Mouse (Mus musculus): ENCODE results near the gene Gabrr2. TPM values are rescaled to one million over a fixed set of nuclear protein-coding genes. Genes with fewer than 3 reads are reported as not detected.
A peak's percentile ranks its signal among the peaks of the same experiment; 100 is the strongest.

Gene Gabrr2
- polyA plus RNA-seq, 1 experiment from 2014 or later = not detected

GRCm38 (mm10) chr4:33066223-33066960 lies 3.6 kb downstream of the Gabrr2 start:
- Histone ChIP-seq H3K9me3 (ENCODE audit: control insufficient read depth, low read length) (no peaks in the 10 kb centered on the region), H3K36me3 (ENCODE audit: control insufficient read depth, insufficient read depth, low read length) (no peaks in the 10 kb centered on the region), H3K9ac (ENCODE audit: low read depth, low read length) (no peak overlapping the region), H3K27ac (ENCODE audit: low read depth, low read length) (no peak overlapping the region), H3K27me3 (replicated peaks; ENCODE audit: control insufficient read depth, insufficient read depth, low read length) (no peaks in the 10 kb centered on the region; the same call in 1 of the 2 replicates), H3K4me3 (ENCODE audit: low read depth, low read length) (no peak overlapping the region), H3K4me1 (replicated peaks; ENCODE audit: control insufficient read depth, insufficient read depth, low read length) (no peaks in the 10 kb centered on the region; the same call in 1 of the 2 replicates), H3K4me2 (peak overlapping the region; percentile 38; the same call in 1 of the 2 replicates)
- ATAC-seq (replicated peaks; ENCODE audit: low FRiP score) (no peak), DNase-seq (ENCODE audit: low spot score) (no peak)
- 49% methylated on average over 14 of the region's 14 CpGs for WGBS

DNA sequence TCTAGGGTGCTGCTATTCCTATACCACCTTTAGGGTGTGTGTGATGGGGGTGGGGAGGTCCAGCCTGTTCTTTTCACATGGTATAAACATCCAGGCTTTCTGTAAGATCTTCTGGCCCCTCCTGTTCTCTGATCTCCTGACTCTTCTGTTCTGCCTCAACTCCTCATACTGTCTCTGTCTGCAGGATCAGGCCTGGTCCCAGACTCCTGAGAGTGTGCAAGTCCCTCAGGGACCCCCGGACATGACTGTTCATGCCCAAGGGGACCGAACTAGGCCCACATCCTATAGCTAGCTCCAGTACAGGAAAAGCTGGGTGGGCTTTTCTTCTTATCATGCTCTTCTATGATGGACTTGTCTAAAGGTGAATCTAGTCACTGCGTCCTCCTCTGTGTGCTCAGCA lies 4.5 kb downstream of the Gabrr2 start:
- Histone ChIP-seq H3K9me3 (ENCODE audit: control insufficient read depth, low read length) (no peaks in the 10 kb centered on the region), H3K36me3 (ENCODE audit: control insufficient read depth, insufficient read depth, low read length) (no peaks in the 10 kb centered on the region), H3K4me3 (ENCODE audit: low read depth, low read length) (no peak overlapping the region), H3K4me1 (replicated peaks; ENCODE audit: control insufficient read depth, insufficient read depth, low read length) (peaks cover 3% of the 10 kb centered on the region), H3K4me2 (no peak overlapping the region), H3K27me3 (replicated peaks; ENCODE audit: control insufficient read depth, insufficient read depth, low read length) (no peaks in the 10 kb centered on the region; the same call in 1 of the 2 replicates), H3K9ac (ENCODE audit: low read depth, low read length) (no peak overlapping the region), H3K27ac (ENCODE audit: low read depth, low read length) (no peak overlapping the region)
- no peak for ATAC-seq (replicated peaks; ENCODE audit: low FRiP score)
- no peak for DNase-seq (ENCODE audit: low spot score)
- WGBS = 82% methylated on average over 3 of the region's 3 CpGs

GRCm38 (mm10) chr4:33067826-33068225 lies 5.0 kb downstream of the Gabrr2 start:
- 85% methylated on average over 6 of the region's 6 CpGs for WGBS
- Histone ChIP-seq H3K4me3 (ENCODE audit: low read depth, low read length) (no peak overlapping the region), H3K4me2 (no peak overlapping the region), H3K27ac (ENCODE audit: low read depth, low read length) (no peak overlapping the region), H3K36me3 (ENCODE audit: control insufficient read depth, insufficient read depth, low read length) (no peaks in the 10 kb centered on the region), H3K27me3 (replicated peaks; ENCODE audit: control insufficient read depth, insufficient read depth, low read length) (no peaks in the 10 kb centered on the region; the same call in 1 of the 2 replicates), H3K9me3 (ENCODE audit: control insufficient read depth, low read length) (no peaks in the 10 kb centered on the region), H3K9ac (ENCODE audit: low read depth, low read length) (no peak overlapping the region), H3K4me1 (replicated peaks; ENCODE audit: control insufficient read depth, insufficient read depth, low read length) (peaks cover 8% of the 10 kb centered on the region)
- DNase-seq (ENCODE audit: low spot score) = no peak
- ATAC-seq (replicated peaks; ENCODE audit: low FRiP score) = no peak

DNA sequence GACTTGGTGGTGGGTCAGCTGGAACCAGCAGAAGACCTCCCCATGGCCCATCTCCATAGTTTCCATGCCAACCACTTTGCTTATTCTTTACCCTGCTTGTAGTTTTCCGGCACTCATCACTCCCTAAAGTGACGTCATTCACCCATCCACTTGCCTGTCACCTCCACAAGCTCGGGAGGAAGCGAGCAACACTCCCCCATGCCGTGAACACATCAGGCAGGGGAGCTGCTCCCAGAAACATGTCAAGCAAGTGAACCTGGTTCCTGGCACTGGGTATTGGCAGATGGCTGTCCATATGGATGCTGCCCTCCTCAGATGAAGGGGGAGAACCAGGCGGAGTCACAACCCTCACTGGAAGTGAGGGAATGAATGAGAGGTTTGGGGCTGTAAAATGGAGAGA lies 6.1 kb downstream of the Gabrr2 start:
- H3K9me3 ChIP-seq (ENCODE audit: control insufficient read depth, low read length) = no peaks in the 10 kb centered on the region

GRCm38 (mm10) chr4:33070326-33070725 lies 7.5 kb downstream of the Gabrr2 start:
- Histone ChIP-seq H3K9me3 (ENCODE audit: control insufficient read depth, low read length) (no peaks in the 10 kb centered on the region), H3K27ac (ENCODE audit: low read depth, low read length) (no peak overlapping the region), H3K36me3 (ENCODE audit: control insufficient read depth, insufficient read depth, low read length) (no peaks in the 10 kb centered on the region), H3K4me2 (no peak overlapping the region), H3K9ac (ENCODE audit: low read depth, low read length) (no peak overlapping the region), H3K27me3 (replicated peaks; ENCODE audit: control insufficient read depth, insufficient read depth, low read length) (no peaks in the 10 kb centered on the region; the same call in 1 of the 2 replicates), H3K4me1 (replicated peaks; ENCODE audit: control insufficient read depth, insufficient read depth, low read length) (peaks cover 8% of the 10 kb centered on the region), H3K4me3 (ENCODE audit: low read depth, low read length) (no peak overlapping the region)
- WGBS = 83% methylated on average over 6 of the region's 6 CpGs
- ATAC-seq (replicated peaks; ENCODE audit: low FRiP score) (no peak), DNase-seq (ENCODE audit: low spot score) (no peak)

More for the DNA sequence above, 6.1 kb downstream of the Gabrr2 start:
- Histone ChIP-seq H3K4me3 (ENCODE audit: low read depth, low read length) (no peak overlapping the region), H3K36me3 (ENCODE audit: control insufficient read depth, insufficient read depth, low read length) (no peaks in the 10 kb centered on the region), H3K4me2 (no peak overlapping the region), H3K4me1 (replicated peaks; ENCODE audit: control insufficient read depth, insufficient read depth, low read length) (peaks cover 8% of the 10 kb centered on the region), H3K27ac (ENCODE audit: low read depth, low read length) (no peak overlapping the region), H3K27me3 (replicated peaks; ENCODE audit: control insufficient read depth, insufficient read depth, low read length) (no peaks in the 10 kb centered on the region; the same call in 1 of the 2 replicates), H3K9ac (ENCODE audit: low read depth, low read length) (no peak overlapping the region)
- no peak for DNase-seq (ENCODE audit: low spot score)
- 73% methylated on average over 6 of the region's 6 CpGs for WGBS
- ATAC-seq (replicated peaks; ENCODE audit: low FRiP score) = no peak

GRCm38 (mm10) chr4:33071337-33071736 lies 8.5 kb downstream of the Gabrr2 start:
- Histone ChIP-seq H3K27me3 (replicated peaks; ENCODE audit: control insufficient read depth, insufficient read depth, low read length) (no peaks in the 10 kb centered on the region; the same call in 1 of the 2 replicates), H3K4me1 (replicated peaks; ENCODE audit: control insufficient read depth, insufficient read depth, low read length) (peaks cover 8% of the 10 kb centered on the region), H3K4me2 (no peak overlapping the region), H3K27ac (ENCODE audit: low read depth, low read length) (no peak overlapping the region), H3K9me3 (ENCODE audit: control insufficient read depth, low read length) (no peaks in the 10 kb centered on the region), H3K36me3 (ENCODE audit: control insufficient read depth, insufficient read depth, low read length) (no peaks in the 10 kb centered on the region), H3K9ac (ENCODE audit: low read depth, low read length) (no peak overlapping the region), H3K4me3 (ENCODE audit: low read depth, low read length) (no peak overlapping the region)
- DNase-seq (ENCODE audit: low spot score) = no peak
- 87% methylated on average over 6 of the region's 6 CpGs for WGBS
- no peak for ATAC-seq (replicated peaks; ENCODE audit: low FRiP score)

DNA sequence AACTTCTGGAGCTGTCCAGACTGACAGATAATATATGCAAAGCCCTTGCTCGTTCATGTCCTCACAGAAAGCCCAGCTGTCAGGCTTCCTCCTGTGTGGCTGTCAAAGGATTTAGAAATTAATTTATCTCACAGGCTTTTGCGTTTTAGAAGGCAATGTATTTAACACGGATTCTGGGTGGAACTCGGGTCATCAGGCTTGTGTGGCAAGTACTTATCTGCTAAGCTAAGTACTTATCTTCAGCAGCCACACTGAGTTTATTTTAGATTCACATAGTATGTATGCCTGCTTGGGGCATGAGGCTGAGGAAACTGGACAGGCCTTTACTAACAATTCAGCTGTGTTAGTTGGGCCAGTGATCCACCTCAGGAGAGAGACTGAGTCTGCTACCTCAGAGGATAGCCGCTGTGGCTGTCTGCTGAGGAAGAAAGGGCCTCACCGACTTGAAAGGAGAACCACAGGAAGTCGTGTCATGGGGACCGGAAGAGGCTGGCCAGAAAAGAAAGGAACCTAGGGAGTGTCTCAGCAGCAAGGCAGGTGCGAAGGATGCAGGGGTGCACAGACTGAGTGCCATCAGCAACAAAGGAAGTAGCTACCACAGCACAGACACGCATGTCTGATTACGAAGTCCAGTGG lies 9.8 kb downstream of the Gabrr2 start:
- Histone ChIP-seq H3K9ac (ENCODE audit: low read depth, low read length) (no peak overlapping the region), H3K27ac (ENCODE audit: low read depth, low read length) (no peak overlapping the region), H3K4me2 (peak overlapping the region; percentile 31), H3K9me3 (ENCODE audit: control insufficient read depth, low read length) (no peaks in the 10 kb centered on the region), H3K27me3 (replicated peaks; ENCODE audit: control insufficient read depth, insufficient read depth, low read length) (no peaks in the 10 kb centered on the region; the same call in 1 of the 2 replicates), H3K4me1 (replicated peaks; ENCODE audit: control insufficient read depth, insufficient read depth, low read length) (peaks cover 8% of the 10 kb centered on the region), H3K4me3 (ENCODE audit: low read depth, low read length) (no peak overlapping the region), H3K36me3 (ENCODE audit: control insufficient read depth, insufficient read depth, low read length) (no peaks in the 10 kb centered on the region)
- WGBS = 29% methylated on average over 11 of the region's 11 CpGs
- DNase-seq (ENCODE audit: low spot score) (no peak), ATAC-seq (replicated peaks; ENCODE audit: low FRiP score) (peak; percentile 66)

- ATAC-seq (replicated peaks; ENCODE audit: low FRiP score) (no peak), DNase-seq (ENCODE audit: low spot score) (no peak)
- Histone ChIP-seq H3K36me3 (ENCODE audit: control insufficient read depth, insufficient read depth, low read length) (no peaks in the 10 kb centered on the region), H3K9ac (ENCODE audit: low read depth, low read length) (no peak overlapping the region), H3K4me3 (ENCODE audit: low read depth, low read length) (no peak overlapping the region), H3K27me3 (replicated peaks; ENCODE audit: control insufficient read depth, insufficient read depth, low read length) (no peaks in the 10 kb centered on the region), H3K27ac (ENCODE audit: low read depth, low read length) (no peak overlapping the region), H3K4me1 (replicated peaks; ENCODE audit: control insufficient read depth, insufficient read depth, low read length) (peaks cover 8% of the 10 kb centered on the region), H3K4me2 (no peak overlapping the region), H3K9me3 (ENCODE audit: control insufficient read depth, low read length) (no peaks in the 10 kb centered on the region)
- 69% methylated on average over 4 of the region's 4 CpGs for WGBS
Observed at GRCm38 (mm10) chr4:33074406-33074805, 11.6 kb downstream of the Gabrr2 start.
